Mouse (Mus musculus): ENCODE measurements around the gene Unc79.

- no peak for TF ChIP-seq CTCF (IDR thresholded peaks at IDR 0.05; ENCODE audit: control insufficient read depth, insufficient read depth, insufficient replicate concordance, low read depth, low read length)
- TF ChIP-seq POLR2A (IDR thresholded peaks at IDR 0.05; ENCODE audit: control insufficient read depth, low read depth, low read length), result no peak
Measured at GRCm38 (mm10) chr12:103202592-103203544, 254.2 kb downstream of the Unc79 start.
